Mouse (Mus musculus) gastrocnemius, postnatal 14 days (tissue): ENCODE data around the gene Junb. TPM values are rescaled to one million over a fixed set of nuclear protein-coding genes. Genes with fewer than 3 reads are reported as not detected.

ENCODE experiments used
- DNase-seq: peaks from one replicate; pipeline ENCODE4 v3.0.0; 2021; ENCODE audit warnings: mixed read lengths
- intact Hi-C: fragments of 180-260 bp; cut with DNase I; formaldehyde crosslinking; loops from one replicate; pipeline ENCODE4 v1.15.1; 2025; ENCODE audit warnings: low total_unique reads
- total RNA-seq, 2 experiments: library from RNA; stranded (reverse); gene quantifications; 2 replicates each; pipeline ENCODE4 v1.2.3; 2021

Gene Junb
- total RNA-seq, 2 experiments from 2014 or later, result 6.2 to 6.3 TPM

DNA sequence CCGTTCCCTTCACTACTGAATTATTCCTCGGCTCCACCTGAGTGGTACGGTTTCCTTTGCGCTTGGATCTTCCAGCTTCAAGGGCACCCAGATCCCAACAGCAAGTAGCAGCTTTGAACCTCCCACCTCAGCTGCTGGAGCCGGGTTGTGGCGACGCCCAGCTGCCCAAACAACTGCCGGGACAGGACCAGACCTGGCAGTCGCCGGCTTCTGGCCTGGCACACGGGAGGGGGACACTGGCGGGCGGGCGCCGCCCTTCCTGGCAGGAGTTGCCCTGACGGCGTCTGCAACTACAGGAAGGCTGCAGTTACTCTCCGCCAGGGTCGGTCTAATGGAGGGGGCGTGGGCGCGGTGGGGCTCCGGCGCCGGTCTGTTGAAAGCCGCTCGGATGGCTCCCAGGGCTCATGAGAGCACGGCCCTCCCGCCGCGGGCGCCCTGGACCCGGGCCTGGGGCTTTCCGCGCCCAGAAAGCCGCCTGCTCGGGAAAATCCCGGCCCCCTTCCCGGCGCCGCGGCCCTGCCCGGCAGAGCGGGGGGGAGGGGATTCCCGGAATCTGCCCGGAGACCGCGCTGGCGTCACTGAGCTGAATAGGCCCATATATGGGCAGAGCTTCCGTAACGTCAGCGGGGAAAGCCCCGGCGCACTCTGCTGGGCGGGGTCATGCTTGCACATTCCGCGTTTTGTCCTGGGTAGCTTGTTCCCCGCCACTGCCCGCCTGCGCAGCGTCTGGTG lies 2.3 kb downstream of the Junb start:
- intact Hi-C loops, result no loop called here

DNA sequence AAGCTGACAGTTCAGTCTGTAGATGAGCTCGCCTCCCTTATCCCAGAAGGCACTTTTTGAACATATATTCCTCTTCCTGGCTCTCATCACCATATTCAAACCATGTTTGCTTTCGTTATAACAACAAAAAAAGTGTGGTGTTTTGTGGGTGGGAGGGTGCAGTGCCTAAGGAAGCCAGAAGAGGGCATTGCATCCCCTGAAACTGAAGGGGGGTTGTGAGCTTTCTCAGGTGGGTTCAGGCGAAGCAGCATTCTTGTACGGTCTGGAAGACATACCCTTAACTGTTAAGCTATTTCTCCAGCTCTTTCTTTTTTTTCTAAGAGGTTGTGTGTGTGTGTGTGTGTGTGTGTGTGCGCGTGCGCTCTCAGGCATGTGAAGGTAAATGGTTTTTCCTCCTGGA lies 3.1 kb downstream of the Junb start:
- peak; percentile 49 for DNase-seq
- intact Hi-C loops, result no loop called here

More for the DNA sequence above, 2.3 kb downstream of the Junb start:
- DNase-seq, result peak; percentile 95

DNA sequence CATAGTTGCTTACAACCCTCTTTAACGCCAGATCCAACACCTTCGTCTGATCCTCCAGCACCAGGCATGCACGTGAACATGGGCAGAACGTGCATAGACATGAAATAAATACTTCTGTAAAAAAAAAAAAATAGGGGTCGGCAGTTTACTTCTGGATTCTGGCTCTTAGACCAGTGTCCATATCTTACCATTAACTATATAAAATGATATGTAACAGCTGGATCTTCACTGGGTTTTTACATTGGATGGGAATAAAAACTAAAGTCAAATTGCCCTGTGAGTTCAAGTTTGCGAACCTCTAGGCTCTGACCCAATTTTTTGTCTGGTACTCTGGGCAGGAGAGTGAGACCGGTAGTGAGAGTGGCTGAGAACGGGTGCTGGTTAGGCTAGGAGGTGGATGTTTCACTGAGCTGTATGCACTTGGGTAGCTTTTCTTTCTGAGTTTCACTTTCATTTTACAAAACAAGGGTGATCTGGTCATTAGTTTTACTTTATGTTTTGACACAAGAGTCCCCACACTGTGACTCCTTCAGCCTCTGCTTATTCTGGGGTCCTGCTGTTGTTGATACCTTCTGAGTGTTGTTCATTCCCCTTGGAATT lies 3.9 kb downstream of the Junb start:
- no peak for DNase-seq
- intact Hi-C loops, result no loop called here

DNA sequence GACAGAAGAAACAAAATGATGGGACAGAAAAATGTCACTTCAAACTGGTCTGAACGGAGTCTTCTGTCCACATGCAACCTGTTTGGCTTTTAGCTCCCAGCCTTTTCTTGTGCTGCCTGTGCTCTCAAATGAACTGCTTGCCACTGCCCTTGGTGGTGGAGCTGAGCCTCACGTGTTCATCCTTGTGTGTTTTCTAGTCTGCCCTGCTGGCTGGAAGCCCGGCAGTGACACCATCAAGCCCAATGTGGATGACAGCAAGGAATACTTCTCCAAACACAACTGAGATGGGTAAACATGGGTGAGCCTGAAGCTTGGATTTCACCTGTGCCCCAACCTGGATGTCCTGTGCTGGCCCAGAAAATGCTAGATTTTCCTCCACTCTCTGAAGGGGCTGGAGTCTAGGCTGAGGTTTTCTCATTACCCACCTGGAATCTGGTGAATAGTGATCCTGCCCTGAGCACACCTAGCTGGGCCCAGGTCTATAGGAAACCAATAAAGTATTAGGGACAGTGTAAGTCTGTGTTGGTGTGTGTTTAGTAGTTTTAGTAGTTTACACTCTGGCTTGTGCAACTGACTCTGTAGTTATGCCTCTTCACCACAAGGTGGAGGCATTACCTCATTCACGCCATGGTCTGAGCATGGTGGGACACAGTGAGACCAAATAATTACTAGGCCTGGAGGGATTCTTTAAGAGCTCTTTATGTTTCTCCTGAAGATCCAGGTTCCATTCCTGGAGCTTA lies 4.5 kb downstream of the Junb start:
- DNase-seq, result no peak
- intact Hi-C loops, result no loop called here

- intact Hi-C loops, result no loop called here
- DNase-seq, result no peak
These were observed 5.4 kb downstream of the Junb start for GRCm38 (mm10) chr8:84973079-84973478.

GRCm38 (mm10) chr8:84970913-84971312 lies 7.6 kb downstream of the Junb start:
- intact Hi-C loops, result no loop called here
- DNase-seq, result no peak

- no peak for DNase-seq
- intact Hi-C loops, result no loop called here
These were observed 8.3 kb downstream of the Junb start for GRCm38 (mm10) chr8:84970135-84970790.

DNA sequence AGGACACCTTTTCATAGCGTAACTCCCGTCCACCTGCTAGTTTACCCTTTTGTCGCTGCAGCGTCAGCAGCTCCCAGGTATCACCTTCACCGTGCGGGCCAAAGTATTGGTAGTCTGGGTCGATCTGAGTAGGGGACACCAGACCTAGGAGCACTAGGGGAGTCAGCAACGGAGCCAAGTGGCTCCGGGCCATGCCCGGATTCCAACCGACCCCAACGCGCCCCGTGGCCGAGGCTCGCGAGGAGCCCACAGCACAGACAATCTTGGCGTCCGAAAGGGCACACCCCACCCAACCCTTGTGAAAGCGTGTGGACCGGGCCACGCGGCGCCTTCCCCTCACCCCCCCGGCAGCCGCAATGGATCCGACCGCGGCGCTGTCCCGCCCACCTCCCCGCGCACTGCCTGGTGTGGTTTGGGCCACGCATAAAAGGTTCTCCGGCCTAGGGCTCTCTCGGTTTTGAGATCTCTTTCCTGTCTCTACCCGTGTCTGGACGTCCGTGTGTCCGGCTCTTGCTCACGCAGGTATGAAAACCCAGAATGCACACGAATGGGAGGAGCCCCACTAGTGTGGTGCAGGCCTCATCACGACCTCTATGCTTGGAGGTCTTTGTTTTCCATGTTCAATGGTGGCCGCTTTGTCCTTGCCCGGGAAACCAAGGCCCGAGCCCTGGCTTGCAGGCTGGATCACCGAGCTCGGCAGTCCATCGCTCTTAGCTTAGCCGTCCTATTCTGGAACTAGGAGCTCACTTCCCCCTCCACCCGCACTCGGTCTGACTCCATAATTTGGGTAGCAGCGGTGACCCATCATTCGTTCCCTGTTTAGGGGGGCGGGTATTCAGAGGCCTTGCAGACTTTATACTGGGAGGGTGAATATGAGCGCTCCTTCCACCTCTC lies 9.0 kb downstream of the Junb start, which contains the start of the genes Gm49661, Prdx2 and Rnaseh2a:
TSS of gene Gm49661 (minus strand) at position 193 of the 894 bp plus-strand sequence.
TSS of gene Prdx2 (plus strand) at position 347 of the 894 bp plus-strand sequence.
TSS of gene Rnaseh2a (minus strand) at position 527 of the 894 bp plus-strand sequence.
- intact Hi-C loops, result no loop called here

GRCm38 (mm10) chr8:84968650-84969049 lies 9.9 kb downstream of the Junb start:
- DNase-seq, result no peak
- intact Hi-C loops, result no loop called here

More for the DNA sequence above, 9.0 kb downstream of the Junb start, which contains the start of the genes Gm49661, Prdx2 and Rnaseh2a:
- DNase-seq, result peak; percentile 79

GRCm38 (mm10) chr8:84967532-84968304 lies 10.8 kb downstream of the Junb start:
- intact Hi-C loops, result no loop called here
- no peak for DNase-seq

GRCm38 (mm10) chr8:84966603-84967002 lies 11.9 kb downstream of the Junb start:
- no peak for DNase-seq
- intact Hi-C loops, result no loop called here

DNA sequence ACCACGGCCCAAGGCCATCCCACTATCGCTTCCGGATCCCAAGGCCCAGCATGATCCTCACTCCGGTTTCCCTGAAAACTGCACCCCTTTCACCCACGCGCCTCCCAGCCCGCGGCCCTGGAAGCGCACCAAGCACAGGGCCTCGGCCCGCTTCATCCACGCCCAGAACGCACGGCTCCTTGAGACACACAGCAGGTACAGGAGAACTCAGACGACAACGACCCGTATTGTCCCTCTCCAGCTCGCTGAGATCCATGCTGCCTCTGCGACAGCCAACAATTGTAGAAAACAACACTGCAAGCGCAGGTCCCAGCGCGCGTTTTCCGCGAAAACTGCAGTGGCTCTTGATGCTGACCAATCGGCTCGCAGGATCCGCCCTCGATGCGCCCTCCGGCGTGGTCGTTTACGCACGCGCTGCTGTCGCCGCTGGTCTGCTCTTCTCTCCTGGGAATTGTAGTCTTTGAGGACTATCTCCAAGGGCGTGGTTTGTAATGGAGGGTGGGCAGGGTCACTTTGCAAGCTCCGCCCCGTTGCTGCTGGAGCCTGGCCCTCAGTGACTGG lies 12.7 kb downstream of the Junb start:
- peak; percentile 91 for DNase-seq
- intact Hi-C loops, result no loop called here

GRCm38 (mm10) chr8:84963952-84964351 lies 14.6 kb downstream of the Junb start:
- intact Hi-C loops, result no loop called here
- DNase-seq, result no peak

GRCm38 (mm10) chr8:84959811-84960210 lies 18.7 kb downstream of the Junb start:
- no peak for DNase-seq
- intact Hi-C loops, result no loop called here

GRCm38 (mm10) chr8:84956768-84957167 lies 21.8 kb downstream of the Junb start:
- intact Hi-C loops, result no loop called here
- no peak for DNase-seq

DNA sequence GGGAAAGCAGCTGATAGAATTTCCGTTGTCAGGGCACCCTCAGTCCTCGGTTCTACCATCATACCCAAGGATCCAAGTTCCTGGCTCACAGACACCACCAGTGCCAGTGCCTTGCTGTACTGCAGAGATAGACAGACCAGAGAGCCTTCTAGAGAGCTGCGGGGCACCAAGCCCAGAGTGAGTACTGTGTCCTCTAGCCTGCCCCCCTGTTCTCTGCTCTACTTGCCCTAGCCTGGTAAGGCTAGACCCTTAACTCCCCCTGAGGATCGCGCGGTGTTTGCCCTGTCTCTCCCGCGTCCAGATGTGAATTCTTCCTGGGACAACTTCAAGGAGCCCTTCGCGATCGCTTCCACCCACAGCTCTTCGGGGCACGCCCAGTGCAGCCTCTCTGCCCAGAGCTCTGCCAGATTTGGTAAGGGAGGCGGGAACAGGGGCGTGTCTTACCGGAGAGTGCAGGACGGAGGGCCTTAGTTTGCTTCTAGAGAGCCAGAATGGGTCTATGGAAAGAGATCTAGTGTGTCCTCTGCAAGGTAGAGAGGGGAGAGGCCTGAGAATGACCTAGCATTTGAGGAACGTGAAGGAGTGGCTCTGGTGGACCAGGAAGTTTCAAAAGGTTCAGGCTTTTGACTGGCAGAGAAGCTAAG lies 25.8 kb downstream of the Junb start:
- intact Hi-C loops, result no loop called here
- DNase-seq, result peak; percentile 45

- intact Hi-C loops, result no loop called here
- DNase-seq, result no peak
These were observed 28.8 kb downstream of the Junb start for GRCm38 (mm10) chr8:84949753-84950152.
